Mouse (Mus musculus): ENCODE results near the gene Rnf167. TPM values are rescaled to one million over a fixed set of nuclear protein-coding genes. Genes with fewer than 3 reads are reported as not detected.

Gene Rnf167
- polyA plus RNA-seq, 1 experiment = 143 TPM

DNA sequence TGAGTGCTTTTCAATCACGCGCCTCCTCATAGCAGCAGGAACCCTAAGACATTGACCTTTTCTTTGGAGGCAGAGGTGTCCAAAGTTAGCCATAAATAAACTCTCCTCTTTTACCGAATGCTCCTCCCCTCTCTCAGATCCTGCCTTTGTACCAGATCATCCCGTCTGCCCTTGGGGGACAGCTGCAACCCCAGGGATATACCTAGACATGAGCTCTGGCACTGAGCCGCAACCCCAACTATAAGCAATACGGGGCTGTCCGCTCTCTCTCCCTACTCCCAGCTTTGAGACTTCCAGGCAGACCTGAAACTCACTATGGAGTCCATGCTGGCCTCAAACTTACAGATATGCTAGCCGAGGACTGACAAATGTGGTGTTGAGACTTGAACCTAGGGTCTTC is 19.7 kb downstream of the Rnf167 start:
- 89% methylated on average over 8 of the region's 8 CpGs for WGBS
- Histone ChIP-seq H3K27ac (ENCODE audit: insufficient read depth, low read length) (no peak overlapping the region), H3K4me3 (replicated peaks; ENCODE audit: insufficient read depth, low read depth, low read length) (no peak overlapping the region), H3K27me3 (ENCODE audit: control insufficient read depth, insufficient read depth, low read length) (no peaks in the 10 kb centered on the region), H3K4me1 (ENCODE audit: control insufficient read depth, insufficient read depth, low read length) (no peaks in the 10 kb centered on the region; the same call in 1 of the 2 replicates)
- no peak for DNase-seq
- TF ChIP-seq POLR2A (IDR thresholded peaks at IDR 0.05; ENCODE audit: borderline replicate concordance, insufficient read depth, low read length) (no peak), CTCF (IDR thresholded peaks at IDR 0.05; ENCODE audit: borderline replicate concordance, insufficient read depth, low read depth, low read length) (no peak)

DNA sequence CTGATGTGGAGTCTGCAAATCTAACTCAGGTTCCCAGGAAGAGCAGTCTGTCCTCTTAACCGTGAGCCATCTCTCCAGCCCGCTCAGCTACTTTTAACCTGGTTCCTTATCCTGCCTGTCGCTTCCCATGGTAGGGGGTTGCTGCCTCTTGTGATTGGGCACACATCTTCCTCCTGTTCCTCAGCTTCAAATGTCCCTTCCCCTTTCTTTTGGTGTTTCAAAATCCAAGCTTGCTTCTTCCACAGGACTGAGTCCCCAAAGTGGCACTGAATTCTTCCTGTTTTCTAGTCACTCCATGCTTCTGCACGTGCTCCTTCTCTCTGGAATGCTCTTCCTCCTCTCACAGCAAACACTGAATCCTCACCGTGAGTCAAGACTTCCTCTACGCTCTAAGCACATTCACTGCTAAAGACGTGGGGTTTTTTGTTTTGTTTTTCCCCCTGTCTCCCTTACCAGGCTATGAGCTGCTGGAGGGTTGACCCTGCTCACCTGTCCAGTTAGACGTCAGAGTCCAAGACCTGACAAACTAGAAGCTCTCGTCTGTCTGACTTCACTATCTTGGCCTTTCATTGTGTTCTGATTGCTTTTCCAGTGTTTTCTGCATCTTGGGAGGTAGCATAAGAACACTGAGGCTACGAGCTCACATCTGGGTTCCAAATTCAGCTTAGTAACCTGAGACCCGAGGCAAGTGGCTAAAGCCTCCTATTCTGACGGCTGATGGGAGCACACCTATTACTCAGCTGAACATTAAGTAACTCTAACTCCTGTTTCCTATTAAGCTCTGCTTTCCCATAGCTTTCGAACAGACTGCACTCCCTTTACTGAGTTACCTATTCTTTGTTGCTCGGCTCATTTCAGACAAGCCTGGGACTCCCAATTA is 20.5 kb downstream of the Rnf167 start:
- H3K27ac ChIP-seq (ENCODE audit: insufficient read depth, low read length) = no peak overlapping the region
- WGBS = 67% methylated on average over 14 of the region's 14 CpGs
- no peaks in the 10 kb centered on the region for H3K27me3 ChIP-seq (ENCODE audit: control insufficient read depth, insufficient read depth, low read length)
- TF ChIP-seq POLR2A (IDR thresholded peaks at IDR 0.05; ENCODE audit: borderline replicate concordance, insufficient read depth, low read length) (no peak), CTCF (IDR thresholded peaks at IDR 0.05; ENCODE audit: borderline replicate concordance, insufficient read depth, low read depth, low read length) (no peak)
- no peaks in the 10 kb centered on the region; the same call in 1 of the 2 replicates for H3K4me1 ChIP-seq (ENCODE audit: control insufficient read depth, insufficient read depth, low read length)
- peak overlapping the region; percentile 85 for H3K4me3 ChIP-seq (replicated peaks; ENCODE audit: insufficient read depth, low read depth, low read length)
- DNase-seq = peak in 1 of 2 experiments; percentile 13

DNA sequence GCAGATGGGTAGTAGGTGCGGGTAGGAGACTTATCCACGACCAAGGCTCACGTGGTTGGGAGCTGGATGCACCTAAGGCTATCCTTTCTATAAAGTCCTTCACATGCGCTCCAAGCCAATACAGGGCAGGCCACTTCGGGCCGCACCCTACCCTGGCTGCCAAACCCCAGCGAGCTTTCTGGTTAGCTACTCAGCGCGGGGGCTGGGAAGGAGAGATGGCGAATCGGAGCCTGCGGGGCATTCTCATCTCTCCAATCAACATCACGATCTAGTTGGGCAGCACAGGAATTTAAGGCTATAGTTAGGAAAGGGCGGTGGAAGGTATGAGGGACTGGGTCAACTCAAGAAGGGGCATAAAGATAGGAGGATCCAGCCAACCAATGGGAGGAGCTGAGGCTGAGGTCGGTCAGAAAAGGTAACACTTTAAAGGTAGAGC is 21.3 kb downstream of the Rnf167 start:
- Histone ChIP-seq H3K4me3 (replicated peaks; ENCODE audit: insufficient read depth, low read depth, low read length) (peak overlapping the region; percentile 85), H3K27ac (ENCODE audit: insufficient read depth, low read length) (0 out of 2 replicates have a peak overlapping the region, but pooled peaks have one; percentile 4), H3K27me3 (ENCODE audit: control insufficient read depth, insufficient read depth, low read length) (no peaks in the 10 kb centered on the region), H3K4me1 (ENCODE audit: control insufficient read depth, insufficient read depth, low read length) (no peaks in the 10 kb centered on the region; the same call in 1 of the 2 replicates)
- no peak for TF ChIP-seq CTCF (IDR thresholded peaks at IDR 0.05; ENCODE audit: borderline replicate concordance, insufficient read depth, low read depth, low read length)
- TF ChIP-seq POLR2A (IDR thresholded peaks at IDR 0.05; ENCODE audit: borderline replicate concordance, insufficient read depth, low read length) = peak; percentile 16; the same call in 1 of the 2 replicates
- no peak for DNase-seq
- under 1% methylated on average over 15 of the region's 15 CpGs for WGBS

DNA sequence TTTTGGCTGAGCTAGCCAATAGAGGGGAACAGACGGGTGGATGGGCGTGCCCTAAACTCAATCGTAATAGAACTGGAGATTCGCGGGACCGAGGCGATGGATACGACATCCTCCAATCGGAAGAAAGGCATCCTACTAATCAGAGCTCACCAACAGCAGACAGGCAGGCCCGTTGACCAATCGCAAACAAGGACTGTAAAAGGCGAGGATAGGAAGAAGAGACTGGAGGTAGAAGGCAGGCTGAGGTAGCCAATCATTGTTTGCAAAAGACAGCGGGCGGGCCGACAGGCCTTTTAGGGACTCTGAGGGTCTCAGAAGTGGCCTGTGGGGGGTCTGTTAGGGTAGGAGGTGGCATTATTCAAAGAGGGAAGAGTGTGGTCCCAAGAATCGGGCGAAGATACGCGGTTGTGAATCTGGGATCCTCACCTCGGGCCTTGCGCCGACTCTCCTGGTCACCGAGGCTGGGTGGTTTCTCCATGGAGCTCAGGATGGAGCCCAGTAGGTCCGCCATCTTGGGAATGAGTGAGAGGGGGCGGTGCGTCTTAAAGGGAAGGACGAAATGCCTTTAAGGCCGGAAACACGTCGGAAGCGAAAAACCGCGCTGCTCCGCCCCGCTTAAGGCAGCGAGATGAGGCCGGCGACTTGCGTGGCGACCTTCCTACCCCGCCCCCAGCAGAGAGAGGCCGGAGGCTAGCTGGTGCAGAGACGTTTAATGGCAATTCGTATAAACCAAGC is 21.9 kb downstream of the Rnf167 start, which contains the start of gene Spag7:
Spag7 (minus strand) TSS at position 646 of the 735 bp plus-strand sequence.
- H3K27me3 ChIP-seq (ENCODE audit: control insufficient read depth, insufficient read depth, low read length) = no peaks in the 10 kb centered on the region
- under 1% methylated on average over 44 of the region's 44 CpGs for WGBS
- peak within 1 kb of the TSS; percentile 92 for H3K27ac ChIP-seq (ENCODE audit: insufficient read depth, low read length)
- peak within 1 kb of the TSS; percentile 85 for H3K4me3 ChIP-seq (replicated peaks; ENCODE audit: insufficient read depth, low read depth, low read length)
- DNase-seq = peak; percentile 98 to 100
- H3K4me1 ChIP-seq (ENCODE audit: control insufficient read depth, insufficient read depth, low read length) = no peaks in the 10 kb centered on the region; the same call in 1 of the 2 replicates
- peak; percentile 82 for TF ChIP-seq POLR2A (IDR thresholded peaks at IDR 0.05; ENCODE audit: borderline replicate concordance, insufficient read depth, low read length)
- no peak for TF ChIP-seq CTCF (IDR thresholded peaks at IDR 0.05; ENCODE audit: borderline replicate concordance, insufficient read depth, low read depth, low read length)

DNA sequence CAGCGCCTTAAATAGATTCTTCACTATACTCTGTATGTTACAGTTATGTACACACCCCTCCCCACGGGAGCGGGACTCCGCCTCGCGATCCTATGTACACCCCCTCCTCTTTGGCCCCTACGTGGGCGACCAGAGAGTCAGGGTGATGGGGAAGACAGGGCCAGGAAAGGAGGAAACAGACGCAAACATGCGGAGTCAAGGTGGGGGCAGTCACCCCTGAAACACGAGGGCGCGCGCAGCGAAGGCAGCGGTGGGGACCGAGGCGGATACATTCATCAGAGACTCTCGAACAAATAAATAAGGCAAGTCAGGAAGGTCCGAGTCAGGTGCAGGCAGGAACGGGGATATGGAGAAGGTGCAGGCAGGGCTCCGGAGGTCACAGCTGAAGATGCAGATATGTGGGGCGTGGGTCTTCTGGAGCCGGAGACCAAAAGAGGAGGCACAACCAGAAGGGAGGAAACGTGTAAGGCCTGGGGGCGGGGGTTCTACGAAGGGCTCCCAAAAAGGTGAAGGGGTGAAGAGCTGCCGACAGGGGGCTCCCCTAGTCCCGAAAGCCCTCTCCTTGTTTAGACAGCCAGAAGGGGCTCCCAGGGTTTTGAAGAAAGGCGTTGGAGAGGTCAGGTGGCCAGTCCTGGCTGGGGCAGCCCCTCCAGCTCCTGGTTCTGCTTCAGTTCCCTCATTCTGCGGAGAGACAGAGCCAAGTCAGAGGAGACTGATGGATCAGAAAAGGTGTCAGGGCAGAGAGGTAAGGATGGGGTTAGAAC is 22.7 kb downstream of the Rnf167 start:
- DNase-seq = peak; percentile 71 to 79
- H3K27me3 ChIP-seq (ENCODE audit: control insufficient read depth, insufficient read depth, low read length) = no peaks in the 10 kb centered on the region
- H3K4me3 ChIP-seq (replicated peaks; ENCODE audit: insufficient read depth, low read depth, low read length) = peak overlapping the region; percentile 85
- under 1% methylated on average over 31 of the region's 31 CpGs for WGBS
- peak overlapping the region; percentile 77 for H3K27ac ChIP-seq (ENCODE audit: insufficient read depth, low read length)
- peaks cover 4% of the 10 kb centered on the region for H3K4me1 ChIP-seq (ENCODE audit: control insufficient read depth, insufficient read depth, low read length)
- TF ChIP-seq POLR2A (IDR thresholded peaks at IDR 0.05; ENCODE audit: borderline replicate concordance, insufficient read depth, low read length) (0 out of 2 replicates have a peak, but pooled peaks have one; percentile 21), CTCF (IDR thresholded peaks at IDR 0.05; ENCODE audit: borderline replicate concordance, insufficient read depth, low read depth, low read length) (peak; percentile 47; the same call in 1 of the 2 replicates)

DNA sequence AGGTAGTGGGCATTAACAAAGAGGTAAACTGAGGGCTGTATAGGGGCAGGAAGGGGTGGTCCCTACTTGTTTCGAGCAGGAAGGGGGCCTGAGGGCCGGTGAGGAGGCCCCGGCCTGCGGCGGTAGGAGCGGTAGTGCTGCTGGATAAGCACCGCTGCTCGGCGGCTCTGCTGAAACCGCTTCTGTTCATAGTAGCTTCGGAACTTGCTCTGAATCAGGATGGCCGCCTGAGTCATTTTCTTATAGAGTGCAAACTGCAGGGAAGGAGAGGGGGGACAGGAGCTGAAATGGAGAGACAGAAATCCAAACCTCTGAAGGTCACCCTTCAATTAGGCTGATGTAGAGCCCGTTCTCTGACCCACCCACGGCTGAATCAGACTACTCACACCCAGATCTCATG is 23.4 kb downstream of the Rnf167 start:
- Histone ChIP-seq H3K4me1 (ENCODE audit: control insufficient read depth, insufficient read depth, low read length) (peaks cover 4% of the 10 kb centered on the region), H3K4me3 (replicated peaks; ENCODE audit: insufficient read depth, low read depth, low read length) (peak overlapping the region; percentile 85)

More for the DNA sequence above, 23.4 kb downstream of the Rnf167 start:
- no peak for TF ChIP-seq CTCF (IDR thresholded peaks at IDR 0.05; ENCODE audit: borderline replicate concordance, insufficient read depth, low read depth, low read length)
- no peak for TF ChIP-seq POLR2A (IDR thresholded peaks at IDR 0.05; ENCODE audit: borderline replicate concordance, insufficient read depth, low read length)
- DNase-seq = peak in 1 of 2 experiments; percentile 49
- H3K27ac ChIP-seq (ENCODE audit: insufficient read depth, low read length) = peak overlapping the region; percentile 77
- WGBS = 23% methylated on average over 14 of the region's 14 CpGs
- no peaks in the 10 kb centered on the region for H3K27me3 ChIP-seq (ENCODE audit: control insufficient read depth, insufficient read depth, low read length)

All from cerebellum, adult 2 months (tissue).